Mouse (Mus musculus): Measurements from ENCODE around the gene Gm42906.

Gm42906 gene

GRCm38 (mm10) chr5:151428113-151428756 lies at the start of gene Gm42906:
TSS of gene Gm42906 (minus strand) at chr5:151428163.
- no peak for DNase-seq

- DNase-seq = peak; percentile 2
These were observed 17.7 kb upstream of the Gm42906 start for GRCm38 (mm10) chr5:151445695-151446094.

- no peak for DNase-seq
These were observed 7.1 kb upstream of the Gm42906 start for GRCm38 (mm10) chr5:151435106-151435505.

GRCm38 (mm10) chr5:151426466-151426865 lies 1.5 kb downstream of the Gm42906 start:
- no peak for DNase-seq

- DNase-seq = no peak
These were observed 5.3 kb downstream of the Gm42906 start for GRCm38 (mm10) chr5:151422692-151423091.

GRCm38 (mm10) chr5:151421859-151422258 lies 6.1 kb downstream of the Gm42906 start:
- no peak for DNase-seq

GRCm38 (mm10) chr5:151418551-151418950 lies 9.4 kb downstream of the Gm42906 start:
- DNase-seq = no peak

GRCm38 (mm10) chr5:151417421-151418038 lies 10.4 kb downstream of the Gm42906 start:
- DNase-seq = no peak

GRCm38 (mm10) chr5:151416988-151417387 lies 11.0 kb downstream of the Gm42906 start:
- DNase-seq = no peak

GRCm38 (mm10) chr5:151413617-151414016 lies 14.3 kb downstream of the Gm42906 start:
- no peak for DNase-seq

GRCm38 (mm10) chr5:151412666-151413463 lies 15.1 kb downstream of the Gm42906 start:
- DNase-seq = no peak

GRCm38 (mm10) chr5:151410006-151410405 lies 18.0 kb downstream of the Gm42906 start:
- no peak for DNase-seq

GRCm38 (mm10) chr5:151409282-151409681 lies 18.7 kb downstream of the Gm42906 start:
- no peak for DNase-seq

GRCm38 (mm10) chr5:151408124-151408900 lies 19.7 kb downstream of the Gm42906 start:
- DNase-seq = no peak

GRCm38 (mm10) chr5:151407493-151407892 lies 20.5 kb downstream of the Gm42906 start:
- no peak for DNase-seq

GRCm38 (mm10) chr5:151406276-151406675 lies 21.7 kb downstream of the Gm42906 start:
- DNase-seq = no peak

GRCm38 (mm10) chr5:151405314-151405903 lies 22.6 kb downstream of the Gm42906 start:
- no peak for DNase-seq

GRCm38 (mm10) chr5:151403586-151403985 lies 24.4 kb downstream of the Gm42906 start:
- DNase-seq = peak; percentile 13

GRCm38 (mm10) chr5:151400557-151400944 lies 27.4 kb downstream of the Gm42906 start:
- no peak for DNase-seq

- no peak for DNase-seq
These were observed 27.9 kb downstream of the Gm42906 start for GRCm38 (mm10) chr5:151399918-151400556.

- no peak for DNase-seq
These were observed 31.8 kb downstream of the Gm42906 start for GRCm38 (mm10) chr5:151396119-151396518.

- DNase-seq = no peak
These were observed 33.3 kb downstream of the Gm42906 start for GRCm38 (mm10) chr5:151394690-151395089.

All from retina, postnatal 1 day (tissue).